Mouse (Mus musculus) erythroblast, embryonic 14.5 days (primary cell): ENCODE data around the gene Ddt. TPM values are rescaled to one million over a fixed set of nuclear protein-coding genes. Genes with fewer than 3 reads are reported as not detected.
"Not testable (repeated sequence)": the region's sequence is repeated elsewhere in the genome, so short reads cannot be mapped to it uniquely, and the experiment has no call there.

Experiments
- H3K27me3 ChIP-seq: 2 replicates; pipeline ENCODE4 v1.6.1; 2012; ENCODE audit warnings: inconsistent platforms; ENCODE audit not compliant: control insufficient read depth
- H3K36me3 ChIP-seq: 2 replicates; pipeline ENCODE4 v1.6.1; 2012; ENCODE audit warnings: mild to moderate bottlenecking, inconsistent platforms; ENCODE audit not compliant: control insufficient read depth
- H3K4me1 ChIP-seq: 2 replicates; pipeline ENCODE4 v1.6.1; 2012; ENCODE audit warnings: inconsistent platforms; ENCODE audit not compliant: control insufficient read depth
- H3K4me3 ChIP-seq: replicated peaks from 2 replicates; pipeline ENCODE3; 2012; ENCODE audit warnings: moderate library complexity, mild to moderate bottlenecking, inconsistent platforms
- H3K9me3 ChIP-seq: 2 replicates; pipeline ENCODE4 v1.6.1; 2012; ENCODE audit warnings: low read length, inconsistent platforms, mixed read lengths; ENCODE audit not compliant: control insufficient read depth
- GATA1 ChIP-seq: IDR thresholded peaks from 2 replicates; pipeline ENCODE4 v1.6.1; 2012; ENCODE audit warnings: low read length, inconsistent platforms, mixed read lengths
- TAL1 ChIP-seq: IDR thresholded peaks from 3 replicates; pipeline ENCODE4 v1.6.1; 2012; ENCODE audit warnings: low read length, inconsistent platforms, mixed read lengths
- polyA plus RNA-seq: library from polyadenylated mRNA; stranded (reverse); fragments of >175 nt; gene quantifications from 2 replicates; pipeline ENCODE4 v1.2.3, GENCODE M21; 2012

The Ddt gene
- polyA plus RNA-seq, 1 experiment: 3.0 TPM

GRCm38 (mm10) chr10:75776562-75776961 is 3.3 kb upstream of the Ddt start:
- peaks cover 49% of the 10 kb centered on the region for H3K27me3 ChIP-seq
- no peak overlapping the region for H3K4me3 ChIP-seq
- H3K4me1 ChIP-seq: peaks cover 24% of the 10 kb centered on the region
- H3K9me3 ChIP-seq: no peaks in the 10 kb centered on the region
- no peaks in the 10 kb centered on the region for H3K36me3 ChIP-seq
- no peak for TF ChIP-seq GATA1
- no peak for TF ChIP-seq TAL1

GRCm38 (mm10) chr10:75774587-75774986 is 1.4 kb upstream of the Ddt start:
- TF ChIP-seq TAL1: no peak
- H3K27me3 ChIP-seq: peaks cover 29% of the 10 kb centered on the region
- H3K9me3 ChIP-seq: no peaks in the 10 kb centered on the region
- H3K4me3 ChIP-seq: no peak overlapping the region
- peaks cover 21% of the 10 kb centered on the region for H3K4me1 ChIP-seq
- no peaks in the 10 kb centered on the region for H3K36me3 ChIP-seq

- no peak overlapping the region for H3K4me3 ChIP-seq
- no peaks in the 10 kb centered on the region for H3K36me3 ChIP-seq
- H3K27me3 ChIP-seq: peaks cover 24% of the 10 kb centered on the region
- TF ChIP-seq TAL1 (no peak), GATA1 (no peak)
- H3K9me3 ChIP-seq: no peaks in the 10 kb centered on the region
- peaks cover 21% of the 10 kb centered on the region for H3K4me1 ChIP-seq
Observed at GRCm38 (mm10) chr10:75774102-75774501, 888 bp upstream of the Ddt start.

GRCm38 (mm10) chr10:75767756-75768155 is 5.5 kb downstream of the Ddt start:
- not testable (repeated sequence) for H3K9me3 ChIP-seq, H3K27me3 ChIP-seq, H3K4me3 ChIP-seq

GRCm38 (mm10) chr10:75766856-75767255 is 6.4 kb downstream of the Ddt start:
- no peak for TF ChIP-seq GATA1
- no peak for TF ChIP-seq TAL1
- H3K36me3 ChIP-seq: peaks cover 11% of the 10 kb centered on the region
- H3K27me3 ChIP-seq: no peaks in the 10 kb centered on the region
- H3K4me1 ChIP-seq: peaks cover 46% of the 10 kb centered on the region
- H3K4me3 ChIP-seq: no peak overlapping the region
- no peaks in the 10 kb centered on the region for H3K9me3 ChIP-seq

More at GRCm38 (mm10) chr10:75767756-75768155, 5.5 kb downstream of the Ddt start:
- peaks cover 47% of the 10 kb centered on the region for H3K4me1 ChIP-seq
- H3K36me3 ChIP-seq: not testable (repeated sequence)

GRCm38 (mm10) chr10:75764519-75765473 is 8.4 kb downstream of the Ddt start:
- Histone ChIP-seq H3K36me3 (peaks cover 31% of the 10 kb centered on the region), H3K4me1 (peaks cover 55% of the 10 kb centered on the region), H3K27me3 (no peaks in the 10 kb centered on the region), H3K4me3 (peak overlapping the region; percentile 99), H3K9me3 (peaks cover 4% of the 10 kb centered on the region)
- TF ChIP-seq GATA1 (0 out of 2 replicates have a peak, but pooled peaks have one; percentile 8), TAL1 (no peak)

GRCm38 (mm10) chr10:75763682-75764518 is 9.3 kb downstream of the Ddt start, which contains the start of gene Cabin1:
Cabin1 (minus strand) TSS chr10:75764341.
- TF ChIP-seq GATA1 (no peak), TAL1 (no peak)
- peaks cover 39% of the 10 kb centered on the region for H3K36me3 ChIP-seq
- H3K9me3 ChIP-seq: peaks cover 4% of the 10 kb centered on the region
- H3K4me1 ChIP-seq: peaks cover 56% of the 10 kb centered on the region
- H3K27me3 ChIP-seq: no peaks in the 10 kb centered on the region
- peak within 1 kb of the TSS; percentile 99 for H3K4me3 ChIP-seq

GRCm38 (mm10) chr10:75762413-75762812 is 10.8 kb downstream of the Ddt start:
- TF ChIP-seq GATA1 (0 out of 2 replicates have a peak, but pooled peaks have one; percentile 11), TAL1 (peak; percentile 68; the same call in 2 of the 3 replicates)
- Histone ChIP-seq H3K4me3 (peak overlapping the region; percentile 99), H3K27me3 (no peaks in the 10 kb centered on the region), H3K36me3 (peaks cover 53% of the 10 kb centered on the region), H3K4me1 (peaks cover 51% of the 10 kb centered on the region), H3K9me3 (peaks cover 8% of the 10 kb centered on the region)

GRCm38 (mm10) chr10:75760311-75760710 is 12.9 kb downstream of the Ddt start:
- peaks cover 74% of the 10 kb centered on the region for H3K36me3 ChIP-seq
- H3K4me1 ChIP-seq: peaks cover 47% of the 10 kb centered on the region
- TF ChIP-seq GATA1 (no peak), TAL1 (no peak)
- peaks cover 8% of the 10 kb centered on the region for H3K9me3 ChIP-seq
- H3K27me3 ChIP-seq: no peaks in the 10 kb centered on the region
- H3K4me3 ChIP-seq: no peak overlapping the region
